Mouse (Mus musculus) adrenal gland, postnatal 14 days (tissue): Measurements from ENCODE around the gene Nbas. TPM values are rescaled to one million over a fixed set of nuclear protein-coding genes. Genes with fewer than 3 reads are reported as not detected.

Source experiments
- DNase-seq: peaks from one replicate; pipeline ENCODE4 v3.0.0; 2021; ENCODE audit warnings: mixed read lengths
- long read RNA-seq, 2 experiments: library from polyadenylated mRNA; stranded (forward); transcript quantifications; one replicate each; pipeline ENCODE4 v2.0.0; 2021
- total RNA-seq: library from RNA; stranded (reverse); gene quantifications from 2 replicates; pipeline ENCODE4 v1.2.3, GENCODE M21; 2021

The Nbas gene
- 24.9 and 25.0 TPM in 2 replicates for total RNA-seq
- long read RNA-seq, experiment 1, full-length matches to known transcripts, result 3 of 9 reads
- long read RNA-seq, experiment 1, partial matches to known transcripts, result 4 of 9 reads
- long read RNA-seq, experiment 1, other reads (novel, unspliced or antisense), result 2 of 9 reads
- long read RNA-seq, experiment 2, partial matches to known transcripts, result 7 of 12 reads
- long read RNA-seq, experiment 2, other reads (novel, unspliced or antisense), result 5 of 12 reads

DNA sequence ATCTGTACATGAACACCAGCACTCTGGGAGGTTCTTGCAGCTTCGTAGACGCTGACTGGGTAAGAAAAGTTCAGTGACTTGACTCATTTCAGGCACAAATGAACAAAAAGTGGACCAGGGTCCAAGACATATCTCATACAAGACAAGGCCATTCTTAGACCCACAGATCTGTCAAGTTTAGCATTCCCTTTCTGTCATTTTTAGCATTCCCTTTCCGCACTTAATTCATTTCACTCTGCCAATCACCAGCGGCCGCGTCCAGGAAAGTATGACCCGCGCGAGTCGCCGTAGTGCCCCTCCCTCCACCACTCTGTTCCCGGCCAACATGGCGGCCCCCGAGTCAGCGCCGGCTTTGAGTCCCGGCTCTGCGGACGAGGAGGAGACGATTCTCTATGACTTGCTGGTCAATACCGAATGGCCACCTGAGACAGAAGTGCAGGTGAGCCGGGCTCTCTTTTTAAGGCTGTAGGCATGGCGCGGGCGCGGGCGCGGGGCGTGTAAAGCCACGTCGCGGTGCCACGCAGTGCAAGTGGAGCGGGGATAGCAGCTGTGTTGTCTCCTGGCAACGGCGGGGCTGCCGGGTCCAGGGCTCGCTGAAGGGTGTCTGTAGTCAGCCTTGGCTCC lies at the start of gene Nbas:
Gene Nbas, plus strand, starts transcription at position 308 of the 624 bp plus-strand sequence.
- DNase-seq, result peak; percentile 94

DNA sequence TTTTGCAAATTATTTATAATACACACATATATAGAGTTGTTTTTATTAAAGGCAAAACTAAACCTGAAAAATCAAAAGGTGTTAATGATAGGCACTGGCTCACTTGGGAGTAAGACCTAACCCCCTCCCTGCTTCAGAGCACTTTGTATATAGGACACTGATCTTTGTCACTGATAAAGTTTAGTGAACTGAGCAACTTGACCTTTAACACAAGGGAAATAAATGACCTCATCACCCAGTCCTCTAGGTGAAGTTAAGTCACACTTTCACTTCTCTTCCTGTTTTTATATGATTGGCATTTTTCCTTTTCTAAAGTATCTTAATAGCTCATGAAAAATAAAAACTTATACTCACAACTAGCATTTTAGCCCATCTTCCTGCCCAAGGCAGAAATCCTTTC lies 26.5 kb upstream of the Nbas start:
- DNase-seq, result no peak

DNA sequence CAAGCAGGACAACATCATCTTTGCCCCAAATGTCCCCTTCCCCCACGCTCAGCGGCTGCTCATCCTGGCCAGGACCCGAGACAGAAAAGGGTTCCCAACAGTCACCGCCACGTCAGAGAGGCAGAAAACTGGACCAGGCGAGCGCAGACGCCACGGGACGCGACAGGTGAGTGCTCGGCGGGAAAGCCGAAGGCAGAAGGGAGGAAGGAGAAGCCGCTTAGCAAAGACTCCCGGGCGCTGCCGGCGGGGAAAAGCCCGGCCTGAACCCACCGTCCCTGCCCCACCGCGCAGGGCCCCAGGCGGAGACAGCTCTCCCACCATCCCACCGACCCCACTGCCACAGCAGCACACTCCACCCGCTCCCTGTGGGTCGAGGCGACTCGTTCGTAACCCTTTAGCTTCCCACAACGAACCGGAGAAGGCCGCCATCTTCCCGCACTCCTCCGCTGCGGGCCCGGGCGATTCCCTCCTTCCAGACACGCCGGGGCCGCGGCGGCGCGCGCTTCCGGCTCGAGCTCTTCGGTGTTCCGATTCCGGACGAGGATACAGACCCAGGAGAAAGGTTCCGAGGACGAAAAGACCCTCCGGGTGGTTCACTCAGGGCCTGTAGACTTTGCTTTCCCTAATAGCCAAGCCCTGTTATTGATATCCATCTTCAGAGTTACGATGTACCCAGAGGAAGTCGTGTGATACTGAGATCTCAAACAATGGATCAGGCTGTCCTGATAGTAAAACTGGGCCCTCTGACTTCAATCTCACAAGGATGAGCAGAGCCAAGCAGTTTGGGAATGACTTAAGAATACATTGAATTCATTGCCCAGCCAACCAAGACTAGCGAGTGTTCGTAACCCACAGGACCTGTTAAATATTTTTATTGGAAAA lies 20.0 kb upstream of the Nbas start, which contains the start of gene Ddx1:
Gene Ddx1, minus strand, starts transcription at position 523 of the 882 bp plus-strand sequence.
- DNase-seq, result peak; percentile 90

DNA sequence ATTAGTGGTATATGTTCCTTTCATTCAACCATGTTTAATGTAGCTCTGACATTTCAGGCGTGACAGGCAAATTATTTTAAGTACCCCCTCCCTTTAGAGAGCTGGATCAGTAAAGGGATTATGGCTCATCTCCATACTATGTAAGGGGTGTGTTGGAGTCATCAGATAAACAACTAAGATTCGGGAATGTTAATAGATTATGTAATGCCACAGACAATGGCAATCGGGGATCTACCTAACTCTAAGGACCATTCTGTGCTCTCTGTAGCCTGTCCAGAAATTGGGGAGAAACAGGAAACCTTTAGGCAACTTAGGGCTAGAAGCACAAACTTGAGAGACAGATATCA lies 19.4 kb upstream of the Nbas start:
- no peak for DNase-seq

DNA sequence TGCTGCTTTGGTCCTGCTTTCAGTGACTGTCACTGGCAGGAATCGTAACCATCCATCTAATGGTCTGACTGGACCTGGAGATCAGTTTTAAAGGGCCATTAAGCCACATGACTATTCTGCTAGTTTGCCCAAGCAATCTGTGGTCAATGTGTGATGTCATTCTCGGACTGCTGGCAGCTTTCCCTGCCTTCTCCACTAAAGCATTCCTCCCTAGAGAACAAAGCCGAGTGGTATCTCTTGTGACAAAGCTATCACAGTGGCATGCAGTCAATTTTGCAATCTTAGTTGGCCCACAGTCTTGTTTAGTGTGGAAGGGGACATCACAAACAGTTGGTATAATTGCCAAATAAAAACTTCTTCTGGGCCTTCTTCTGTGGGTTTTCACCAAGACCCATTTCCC lies 13.9 kb upstream of the Nbas start:
- DNase-seq, result peak; percentile 40

DNA sequence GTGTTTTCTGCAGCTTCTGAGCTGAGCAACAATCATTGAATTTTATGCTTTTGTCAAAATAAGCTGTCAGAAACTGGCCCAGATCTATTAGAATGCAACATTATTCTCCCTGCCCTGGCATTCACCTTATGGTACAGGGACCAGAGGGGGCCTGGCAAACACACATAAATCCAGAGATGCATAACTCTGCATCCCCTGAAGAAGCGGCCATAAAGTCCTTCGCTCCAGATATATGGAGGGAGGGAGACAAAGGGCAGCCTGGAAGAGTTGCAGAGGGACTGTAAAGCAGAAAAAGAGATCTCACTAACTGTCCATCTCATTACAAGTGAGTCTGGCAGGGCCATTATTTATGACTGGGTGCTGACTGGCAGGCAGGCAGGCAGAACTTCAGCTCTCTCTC lies 13.2 kb upstream of the Nbas start:
- no peak for DNase-seq

DNA sequence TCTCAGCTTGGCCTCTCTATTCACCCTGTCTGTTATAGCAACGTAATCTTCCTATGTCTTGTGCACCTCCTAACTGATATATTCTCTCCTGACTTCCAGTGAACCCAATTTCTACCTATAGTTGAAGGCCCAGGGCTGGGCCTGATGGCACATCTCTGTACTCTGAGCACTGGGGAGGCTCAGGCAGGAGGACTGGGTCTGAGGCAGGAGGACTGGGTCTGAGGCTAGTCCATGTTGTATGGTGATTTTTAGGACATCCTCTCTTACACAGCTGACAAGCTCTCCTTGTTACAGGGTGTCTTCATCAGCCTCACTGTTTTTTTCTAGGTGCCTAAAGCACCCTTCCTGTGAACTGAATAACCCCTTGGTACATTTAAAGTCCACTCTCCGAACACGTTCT lies 521 bp upstream of the Nbas start:
- DNase-seq, result no peak

DNA sequence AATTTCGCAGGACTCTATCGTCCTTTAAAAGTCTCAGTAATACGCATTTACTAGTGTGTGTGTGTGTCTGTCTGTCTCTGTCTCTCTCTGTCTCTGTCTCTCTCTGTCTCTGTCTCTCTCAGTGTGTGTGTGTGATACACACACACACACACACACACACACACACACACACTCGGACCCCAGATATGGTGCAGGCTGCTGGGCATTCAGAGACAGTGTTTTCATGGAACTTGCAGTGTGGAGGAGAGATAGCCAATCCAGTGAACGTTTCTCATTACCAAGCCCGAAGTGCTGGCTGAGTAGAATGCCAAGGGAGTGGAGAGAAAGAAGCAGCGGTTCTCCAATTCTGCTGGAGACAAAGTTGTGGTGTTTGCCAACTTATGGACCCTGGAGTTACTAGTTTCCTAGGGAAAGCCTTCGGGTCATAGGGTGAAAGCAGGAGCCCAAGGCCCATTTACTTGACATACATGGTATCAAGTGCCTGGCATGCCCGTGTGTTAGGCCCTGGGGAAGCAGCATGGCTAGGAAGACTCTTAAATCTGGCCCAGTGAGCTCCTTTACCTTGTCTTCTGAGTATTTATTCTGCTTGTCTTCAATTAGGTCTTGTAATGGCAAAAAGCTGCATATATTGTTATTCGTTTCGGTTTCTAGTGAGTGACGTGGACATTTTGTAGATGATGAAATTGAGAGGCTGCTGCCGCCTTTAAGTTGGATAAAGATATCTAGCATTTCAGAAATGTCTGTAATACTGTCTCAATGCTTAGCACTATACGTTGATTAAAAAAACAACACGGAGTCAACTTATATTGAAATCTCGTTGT lies 847 bp downstream of the Nbas start:
- DNase-seq, result no peak

DNA sequence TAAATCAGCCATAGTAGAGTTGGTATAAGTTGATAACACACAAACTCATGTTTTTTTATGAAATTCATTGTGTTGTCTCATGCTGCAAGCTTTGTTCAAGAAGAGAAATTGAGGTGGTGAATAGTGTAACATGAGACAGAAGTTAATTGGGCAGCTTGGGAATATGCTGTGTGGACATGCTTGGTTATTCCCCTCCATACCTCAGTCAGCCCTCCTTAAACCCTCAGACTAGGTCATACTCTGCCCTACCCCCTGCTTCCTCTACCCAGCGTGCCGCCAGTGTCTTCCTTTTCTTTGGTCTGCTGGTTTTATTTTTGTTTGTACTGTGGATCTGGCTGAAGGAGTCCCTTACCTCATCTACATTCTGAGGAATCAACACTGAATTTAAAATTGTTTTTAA lies 22.5 kb downstream of the Nbas start:
- DNase-seq, result no peak

DNA sequence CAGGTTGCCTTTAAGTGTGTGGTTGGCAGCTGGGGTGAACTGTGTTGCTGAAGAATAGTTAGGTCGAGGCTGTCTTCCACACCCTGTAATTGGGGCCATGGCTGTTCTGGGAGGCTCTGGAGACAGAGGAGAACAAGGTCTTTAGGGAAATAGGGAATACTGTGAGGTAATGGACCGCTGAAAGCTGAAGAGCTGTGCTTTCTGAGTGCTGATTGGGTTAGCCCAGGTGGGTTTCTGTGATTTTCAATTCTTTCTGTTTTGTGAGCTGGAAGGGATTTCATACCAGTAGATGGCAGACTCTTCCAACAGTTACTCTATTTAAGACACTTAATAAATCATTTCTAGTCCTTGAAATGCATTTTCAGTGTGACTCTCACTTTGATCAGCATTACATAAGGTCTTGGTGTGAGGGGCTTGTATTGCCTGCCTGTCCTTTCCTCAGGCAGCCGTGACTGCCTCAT lies 24.5 kb downstream of the Nbas start:
- no peak for DNase-seq

DNA sequence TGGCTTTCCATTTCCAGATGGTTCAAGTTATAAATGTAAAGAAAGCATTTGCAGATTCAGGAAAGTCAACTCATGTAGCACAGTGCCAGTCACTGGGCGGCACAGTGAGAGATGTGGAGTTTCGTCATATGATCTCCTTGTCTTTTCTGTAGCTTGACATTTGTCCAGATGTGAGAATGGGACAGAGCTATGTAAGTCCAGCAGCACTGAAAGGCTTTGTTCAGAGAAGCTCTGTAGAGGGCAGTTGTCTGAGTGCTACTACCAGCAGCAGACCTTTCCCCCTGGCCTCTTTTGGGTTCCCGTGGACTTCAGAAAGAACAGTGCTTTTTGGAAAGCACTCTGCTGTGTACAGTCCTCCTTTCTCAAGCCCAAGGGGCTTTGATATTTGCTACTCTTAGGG lies 34.1 kb downstream of the Nbas start:
- DNase-seq, result no peak

DNA sequence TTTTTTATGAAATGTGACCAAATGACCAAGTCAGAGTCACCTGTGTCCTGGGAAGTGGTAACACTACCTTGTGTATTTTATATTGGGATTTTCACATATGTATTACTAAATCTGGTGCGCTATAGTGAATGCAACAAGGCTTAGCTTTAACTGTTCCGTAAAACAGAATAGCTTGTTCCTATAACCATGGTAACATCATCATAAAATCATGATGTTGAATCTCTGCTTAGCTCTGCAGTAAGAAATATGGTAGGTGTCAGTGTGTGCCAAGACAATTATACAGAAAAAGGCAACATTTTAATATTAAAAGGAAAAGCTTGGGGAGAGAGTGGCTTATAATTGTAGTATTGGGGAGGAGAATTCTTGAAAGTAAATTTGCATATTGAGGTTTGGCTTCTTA lies 45.0 kb downstream of the Nbas start:
- no peak for DNase-seq

DNA sequence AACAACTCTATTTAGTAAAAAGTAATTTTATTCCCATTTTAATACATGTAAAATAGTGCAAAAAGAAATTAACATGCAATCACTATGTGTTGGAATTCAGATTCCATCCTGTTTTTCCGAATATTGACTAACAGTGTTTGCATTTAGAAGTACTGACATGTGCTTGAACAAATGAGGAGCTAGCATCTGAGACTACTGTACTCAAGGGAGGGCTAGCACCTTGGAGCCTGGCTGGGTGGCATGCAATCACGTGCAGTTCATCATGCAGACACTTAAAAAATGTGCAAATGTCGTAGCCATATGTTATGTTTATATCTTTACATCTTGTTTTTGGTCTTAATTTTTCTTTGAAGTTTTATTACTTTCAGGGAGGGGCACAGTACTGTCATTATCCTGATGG lies 45.5 kb downstream of the Nbas start:
- DNase-seq, result no peak

DNA sequence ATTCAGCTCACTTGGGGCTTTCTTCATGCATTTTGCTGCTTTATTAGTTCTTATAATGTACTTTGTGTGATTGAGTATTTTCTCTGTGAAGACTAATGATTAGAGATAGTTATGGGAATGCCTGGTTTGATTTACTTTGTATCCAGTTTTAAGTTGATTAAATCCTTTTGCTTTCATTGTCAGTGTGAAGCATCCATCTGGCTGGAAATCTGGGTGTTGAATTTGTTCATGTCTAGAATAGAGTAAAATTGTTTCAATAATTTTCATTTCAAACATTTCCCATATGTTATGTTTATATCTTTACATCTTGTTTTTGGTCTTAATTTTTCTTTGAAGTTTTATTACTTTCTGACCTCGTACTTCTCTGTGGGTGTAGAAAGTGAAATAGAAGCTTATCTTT lies 46.1 kb downstream of the Nbas start:
- no peak for DNase-seq

DNA sequence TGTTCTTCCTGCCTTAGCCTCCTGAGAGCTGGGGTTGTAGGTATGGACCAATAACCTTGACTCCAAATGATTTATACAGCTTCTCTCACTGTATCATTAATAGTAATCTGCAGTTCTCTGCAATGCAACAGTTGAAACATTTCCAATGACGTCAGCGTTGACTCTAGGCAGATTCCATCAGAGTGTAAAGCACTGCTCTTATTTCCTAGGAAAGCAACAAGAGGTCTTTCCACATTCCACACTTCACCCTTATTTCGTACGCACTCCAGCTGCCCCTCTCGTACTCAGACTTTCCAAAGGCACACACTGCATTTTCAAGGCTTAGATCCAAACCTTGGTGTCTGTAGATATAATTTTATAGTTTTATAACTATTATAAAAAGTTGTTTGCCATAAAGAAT lies 73.6 kb downstream of the Nbas start:
- DNase-seq, result no peak

DNA sequence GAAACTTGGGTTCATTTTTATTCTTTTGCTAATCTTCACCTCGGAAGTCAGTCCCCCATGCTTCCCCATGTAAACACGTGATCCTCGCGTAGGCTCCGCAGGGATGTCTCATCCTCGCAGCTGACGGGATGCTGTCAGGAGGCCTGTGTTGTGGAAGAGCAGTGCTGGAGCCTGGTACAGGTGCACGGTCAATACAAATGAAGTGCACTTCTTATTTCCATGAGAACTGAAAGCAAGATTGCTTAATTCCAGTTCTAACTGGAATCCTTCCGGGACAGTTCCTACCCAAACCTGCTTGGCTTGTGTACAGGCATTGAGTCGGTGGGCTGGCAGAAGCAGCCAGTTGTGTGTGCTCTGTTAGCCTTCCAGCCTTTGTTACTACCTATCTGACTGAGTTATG lies 87.3 kb downstream of the Nbas start:
- no peak for DNase-seq

DNA sequence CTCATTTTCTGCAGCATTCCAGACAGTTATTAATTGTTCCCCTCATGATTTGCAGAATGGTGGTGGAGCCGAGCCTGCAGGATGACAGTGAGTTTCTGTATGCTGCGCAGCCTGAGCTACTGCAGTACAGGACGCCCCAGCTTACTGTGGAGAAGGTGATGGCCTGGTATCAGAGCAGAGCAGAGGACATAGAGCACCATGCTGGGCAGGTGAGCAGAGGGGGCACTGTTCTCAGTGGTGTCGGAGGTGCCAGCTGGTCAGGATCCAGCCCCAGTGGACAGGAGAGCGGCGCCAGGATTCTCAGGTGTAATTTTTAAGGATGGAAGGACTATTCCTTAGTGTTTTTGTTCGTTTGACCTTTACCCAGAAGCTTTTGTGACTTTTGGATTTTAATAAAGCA lies 87.8 kb downstream of the Nbas start:
- DNase-seq, result no peak

DNA sequence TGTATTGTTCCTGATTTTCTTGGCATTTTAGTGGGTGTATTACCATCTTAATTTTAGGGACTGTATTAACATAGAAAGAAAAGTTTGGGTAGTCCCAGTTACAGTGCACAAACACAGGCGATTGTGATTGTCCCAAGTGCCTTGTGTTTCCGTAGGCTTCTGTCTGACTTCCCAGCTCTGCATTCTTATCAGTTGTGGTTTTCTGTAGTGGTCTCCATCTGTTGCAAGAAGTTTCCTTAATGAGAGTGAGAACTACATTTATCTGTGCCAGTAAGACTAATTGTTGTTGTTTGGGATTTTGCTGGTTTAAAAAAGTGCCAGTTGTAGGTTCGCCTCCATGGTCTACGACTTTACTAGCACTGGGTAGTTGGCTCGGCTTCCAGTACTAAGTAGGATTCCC lies 88.3 kb downstream of the Nbas start:
- DNase-seq, result no peak

DNA sequence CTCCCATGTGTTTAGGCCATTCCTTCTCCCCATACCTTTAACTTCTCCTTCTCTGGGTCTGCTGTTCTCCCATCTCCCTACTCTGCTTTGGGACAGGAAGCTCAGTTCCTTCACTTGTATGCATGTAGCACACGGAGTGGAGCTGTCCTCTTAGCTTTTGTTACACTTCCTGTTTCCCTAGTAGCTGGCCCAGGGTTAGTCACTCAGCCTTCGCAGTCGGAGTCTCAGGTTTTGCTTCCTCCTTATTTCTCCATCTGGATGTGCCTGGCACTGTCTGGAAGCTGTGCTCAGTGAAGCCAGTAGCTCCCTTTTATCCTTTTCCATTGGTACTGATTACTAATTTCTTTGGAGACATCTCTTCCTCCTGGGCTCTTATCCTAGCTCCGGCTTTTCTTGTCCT lies 89.9 kb downstream of the Nbas start:
- DNase-seq, result no peak

DNA sequence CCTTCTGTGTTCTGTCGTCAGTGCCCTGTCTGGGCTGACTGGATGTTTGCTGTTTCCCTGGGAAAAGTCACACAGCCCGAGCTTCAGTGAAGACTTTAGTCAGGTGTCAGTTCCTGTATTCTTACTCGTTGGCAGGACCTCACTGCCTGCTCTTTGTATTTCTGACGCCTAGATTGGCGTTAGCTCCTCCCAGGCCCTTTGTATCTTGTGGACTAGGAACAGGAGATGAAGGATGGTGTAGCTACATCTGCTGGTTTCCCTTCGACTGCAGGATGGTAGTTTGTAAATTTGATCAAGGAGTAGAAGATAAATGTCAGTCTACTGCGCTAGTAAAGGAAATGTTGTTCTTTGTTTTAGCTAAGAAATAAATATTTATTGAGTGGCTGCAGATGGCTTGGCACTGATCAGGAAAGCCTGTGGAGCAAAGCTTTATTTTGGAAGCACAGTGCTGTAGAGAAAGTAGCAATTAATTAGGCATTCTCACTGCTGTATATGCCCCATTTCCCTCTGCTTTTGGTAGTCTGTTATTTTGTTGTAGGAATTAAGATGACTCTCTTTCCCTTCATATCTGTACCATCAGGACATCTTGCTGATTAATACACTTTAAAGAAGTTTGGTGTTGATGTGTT lies 91.4 kb downstream of the Nbas start:
- DNase-seq, result no peak

DNA sequence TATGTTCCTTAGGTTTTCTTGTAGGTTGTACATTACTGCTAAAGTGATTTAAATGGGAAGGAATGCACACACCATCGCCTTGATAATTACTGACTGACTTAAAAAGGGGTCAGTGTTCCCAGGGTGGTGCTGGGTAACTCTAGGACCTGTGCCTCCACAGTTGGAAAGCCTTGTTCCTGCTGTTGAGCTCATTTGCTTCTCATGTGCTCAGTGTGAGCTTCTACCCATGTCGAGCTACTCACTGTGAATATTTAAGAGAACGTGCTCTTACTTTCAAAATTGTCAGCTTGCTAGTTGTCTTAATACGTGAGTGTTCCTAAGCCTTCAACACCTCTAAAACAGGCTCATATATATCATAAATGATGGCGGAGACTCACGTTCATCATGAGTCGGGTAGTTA lies 112.6 kb downstream of the Nbas start:
- DNase-seq, result no peak

DNA sequence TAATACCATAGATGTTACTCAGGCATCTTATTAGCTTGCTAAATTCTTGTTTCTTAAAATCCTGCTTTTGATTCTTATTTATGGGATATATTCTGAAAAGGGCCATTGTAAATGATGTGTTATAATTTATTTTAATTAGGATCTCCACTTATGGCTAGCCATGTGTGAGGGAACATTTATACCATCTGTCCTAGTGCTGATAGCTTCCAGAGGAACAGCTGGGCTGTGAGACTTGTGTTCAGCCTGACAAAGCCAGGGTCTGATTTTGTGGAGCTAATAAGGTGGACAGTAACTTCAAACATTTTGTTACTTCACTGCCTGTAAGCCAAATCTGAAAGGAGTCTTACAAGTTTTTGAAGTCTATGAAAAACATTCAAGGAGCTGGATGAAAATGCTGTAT lies 113.1 kb downstream of the Nbas start:
- no peak for DNase-seq
